Mouse (Mus musculus): ENCODE data around the gene Apobec3. TPM values are rescaled to one million over a fixed set of nuclear protein-coding genes. Genes with fewer than 3 reads are reported as not detected.

The Apobec3 gene
- polyA plus RNA-seq, 1 experiment from 2014 or later = 5.1 TPM

DNA sequence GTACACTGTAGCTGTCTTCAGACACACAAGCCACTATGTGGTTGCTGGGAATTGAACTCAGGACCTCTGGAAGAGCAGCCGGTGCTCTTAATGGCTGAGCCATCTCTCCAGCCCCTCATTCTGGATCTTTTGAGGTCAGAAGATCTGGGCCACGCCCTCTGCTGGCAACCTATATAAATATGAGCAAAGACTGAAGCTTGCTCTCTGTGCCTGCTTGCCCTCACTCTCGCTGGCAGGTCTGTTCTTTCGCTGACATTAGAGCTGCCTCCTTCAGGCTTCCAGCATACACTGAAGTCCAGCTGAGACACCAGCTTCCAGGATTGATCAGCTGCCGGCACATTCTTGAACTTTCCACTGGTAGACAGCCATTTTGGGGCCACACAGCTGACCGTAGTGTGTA is 56.2 kb downstream of the Apobec3 start:
- Histone ChIP-seq H3K27me3 (replicated peaks; ENCODE audit: control insufficient read depth, insufficient read depth, low read length) (no peaks in the 10 kb centered on the region), H3K4me3 (ENCODE audit: low read depth, low read length) (no peak overlapping the region), H3K9me3 (ENCODE audit: control insufficient read depth) (no peaks in the 10 kb centered on the region), H3K4me2 (replicated peaks; ENCODE audit: low read depth) (no peak overlapping the region), H3K9ac (ENCODE audit: low read depth, low read length) (no peak overlapping the region), H3K4me1 (replicated peaks; ENCODE audit: control insufficient read depth, insufficient read depth, low read length) (0 out of 2 replicates have a peak, but pooled peaks cover 4% of the 10 kb centered on the region), H3K36me3 (ENCODE audit: control insufficient read depth, insufficient read depth) (no peaks in the 10 kb centered on the region), H3K27ac (ENCODE audit: low read depth, low read length) (no peak overlapping the region)
- peak; percentile 35; the same call in 1 of the 2 replicates for TF ChIP-seq CTCF (IDR thresholded peaks at IDR 0.05; ENCODE audit: low read depth)
- 57% methylated on average over 6 of the region's 6 CpGs for WGBS
- ATAC-seq = no peak

DNA sequence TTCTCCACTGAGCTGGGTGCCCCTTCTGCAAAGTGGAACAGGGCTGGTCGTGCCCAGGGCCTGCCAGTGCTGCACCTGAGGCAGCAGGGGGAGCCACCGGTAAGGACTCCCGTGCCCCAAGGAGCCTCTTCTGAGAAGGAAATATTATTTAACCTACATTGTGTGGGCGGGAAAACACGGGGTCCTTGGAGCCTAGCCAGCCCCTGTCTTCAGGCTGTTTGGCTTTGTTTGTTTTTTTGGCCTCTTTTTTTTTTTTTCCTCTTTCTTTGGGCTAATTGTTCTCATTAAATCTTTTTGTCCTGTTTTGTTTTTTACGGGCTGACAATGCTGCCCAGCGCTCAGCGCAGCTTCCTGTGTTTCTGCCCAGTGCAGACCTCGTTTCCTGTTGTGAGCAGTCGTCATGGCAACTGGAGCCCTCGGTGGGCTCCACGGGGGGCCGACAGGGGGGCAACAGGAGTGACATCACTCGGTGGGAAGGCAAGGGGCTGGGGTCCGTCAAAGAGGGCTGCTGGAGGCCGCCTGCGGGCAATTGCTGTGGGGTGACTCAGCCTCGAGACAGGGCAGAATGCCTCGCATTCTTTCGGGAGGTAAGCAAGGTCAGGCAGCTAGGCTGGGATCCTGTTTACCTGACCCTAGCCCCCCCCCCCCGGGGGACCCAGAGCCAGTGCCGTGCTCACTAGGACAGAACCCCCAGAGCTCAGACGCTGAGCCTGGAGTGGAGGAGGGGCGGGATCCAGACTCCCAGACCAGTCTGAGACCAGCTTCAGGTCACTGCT is 59.0 kb downstream of the Apobec3 start:
- Histone ChIP-seq H3K4me3 (ENCODE audit: low read depth, low read length) (peak overlapping the region; percentile 25), H3K9ac (ENCODE audit: low read depth, low read length) (no peak overlapping the region; the same call in 1 of the 2 replicates), H3K4me1 (replicated peaks; ENCODE audit: control insufficient read depth, insufficient read depth, low read length) (0 out of 2 replicates have a peak, but pooled peaks cover 4% of the 10 kb centered on the region), H3K36me3 (ENCODE audit: control insufficient read depth, insufficient read depth) (no peaks in the 10 kb centered on the region), H3K4me2 (replicated peaks; ENCODE audit: low read depth) (peak overlapping the region; percentile 68), H3K9me3 (ENCODE audit: control insufficient read depth) (no peaks in the 10 kb centered on the region), H3K27me3 (replicated peaks; ENCODE audit: control insufficient read depth, insufficient read depth, low read length) (no peaks in the 10 kb centered on the region), H3K27ac (ENCODE audit: low read depth, low read length) (peak overlapping the region; percentile 21)
- peak; percentile 54 for ATAC-seq
- TF ChIP-seq CTCF (IDR thresholded peaks at IDR 0.05; ENCODE audit: low read depth) = peak; percentile 83
- 4% methylated on average over 24 of the region's 24 CpGs for WGBS

DNA sequence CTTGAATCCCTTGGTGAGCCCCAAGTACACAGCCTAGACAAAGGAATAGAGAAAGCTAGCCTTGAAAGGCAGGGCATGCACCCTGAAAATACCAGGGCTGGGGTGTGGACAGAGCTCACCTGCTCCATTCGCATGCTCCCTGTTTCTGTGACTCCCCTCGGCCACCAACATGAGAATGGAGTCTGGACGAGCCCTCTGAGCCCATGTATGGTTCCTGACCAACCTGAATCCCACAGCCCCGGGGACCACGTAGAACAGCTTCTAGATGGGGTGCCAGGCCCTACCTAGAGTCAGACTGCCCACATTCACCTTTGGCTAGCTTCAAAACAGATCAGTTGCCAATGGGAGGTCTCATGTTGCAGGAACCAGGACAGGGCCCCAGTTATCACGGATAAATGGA is 59.8 kb downstream of the Apobec3 start:
- no peaks in the 10 kb centered on the region for H3K36me3 ChIP-seq (ENCODE audit: control insufficient read depth, insufficient read depth)
- WGBS = 74% methylated on average over 6 of the region's 6 CpGs
- H3K4me2 ChIP-seq (replicated peaks; ENCODE audit: low read depth) = no peak overlapping the region
- TF ChIP-seq CTCF (IDR thresholded peaks at IDR 0.05; ENCODE audit: low read depth) = no peak
- H3K27me3 ChIP-seq (replicated peaks; ENCODE audit: control insufficient read depth, insufficient read depth, low read length) = no peaks in the 10 kb centered on the region
- H3K9me3 ChIP-seq (ENCODE audit: control insufficient read depth) = no peaks in the 10 kb centered on the region
- 0 out of 2 replicates have a peak, but pooled peaks cover 4% of the 10 kb centered on the region for H3K4me1 ChIP-seq (replicated peaks; ENCODE audit: control insufficient read depth, insufficient read depth, low read length)
- no peak overlapping the region for H3K4me3 ChIP-seq (ENCODE audit: low read depth, low read length)
- 0 out of 2 replicates have a peak overlapping the region, but pooled peaks have one; percentile 21 for H3K27ac ChIP-seq (ENCODE audit: low read depth, low read length)
- no peak overlapping the region for H3K9ac ChIP-seq (ENCODE audit: low read depth, low read length)
- ATAC-seq = no peak

DNA sequence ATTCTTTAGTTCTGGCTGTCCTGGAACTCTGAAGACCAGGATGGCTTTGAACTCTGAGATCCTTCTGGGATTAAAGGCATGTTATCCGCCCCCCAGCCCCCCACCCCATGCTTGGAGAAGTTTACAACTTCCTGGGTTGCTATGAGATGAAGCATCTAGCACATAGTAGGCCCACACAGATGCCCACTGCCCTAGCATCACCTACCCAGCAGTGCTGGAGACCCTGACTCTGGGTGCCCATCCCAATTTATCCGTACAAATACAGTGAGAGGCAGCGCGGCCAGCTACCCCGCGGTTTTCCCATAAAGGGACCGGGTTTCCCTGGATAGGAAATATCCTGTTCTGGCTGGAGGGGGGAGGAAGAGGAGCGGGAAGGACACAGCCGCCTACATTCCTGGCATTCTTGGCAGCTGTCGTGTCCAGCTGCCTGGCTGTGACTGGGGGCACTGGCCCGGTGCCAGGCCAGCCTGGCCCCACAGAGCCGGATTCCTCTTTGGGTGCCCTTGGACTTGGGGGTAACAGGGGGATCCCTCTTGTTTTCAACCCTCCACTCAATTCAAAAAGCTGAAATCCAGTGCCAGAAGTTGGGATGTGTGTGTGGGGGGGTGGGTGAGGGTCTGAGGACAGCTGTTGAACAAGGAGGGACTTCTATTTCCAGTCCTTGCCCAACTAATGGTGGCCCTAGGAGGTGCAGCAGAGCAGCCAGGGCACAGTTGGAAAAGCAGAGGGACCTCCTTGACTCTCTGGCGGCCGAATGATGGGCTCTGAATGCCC is 60.5 kb downstream of the Apobec3 start:
- Histone ChIP-seq H3K9me3 (ENCODE audit: control insufficient read depth) (no peaks in the 10 kb centered on the region), H3K4me3 (ENCODE audit: low read depth, low read length) (no peak overlapping the region), H3K4me1 (replicated peaks; ENCODE audit: control insufficient read depth, insufficient read depth, low read length) (0 out of 2 replicates have a peak, but pooled peaks cover 4% of the 10 kb centered on the region), H3K27ac (ENCODE audit: low read depth, low read length) (peak overlapping the region; percentile 41; the same call in 1 of the 2 replicates), H3K9ac (ENCODE audit: low read depth, low read length) (no peak overlapping the region), H3K4me2 (replicated peaks; ENCODE audit: low read depth) (0 out of 2 replicates have a peak overlapping the region, but pooled peaks have one; percentile 17), H3K36me3 (ENCODE audit: control insufficient read depth, insufficient read depth) (no peaks in the 10 kb centered on the region), H3K27me3 (replicated peaks; ENCODE audit: control insufficient read depth, insufficient read depth, low read length) (no peaks in the 10 kb centered on the region)
- 53% methylated on average over 14 of the region's 14 CpGs for WGBS
- no peak for TF ChIP-seq CTCF (IDR thresholded peaks at IDR 0.05; ENCODE audit: low read depth)
- ATAC-seq = no peak

DNA sequence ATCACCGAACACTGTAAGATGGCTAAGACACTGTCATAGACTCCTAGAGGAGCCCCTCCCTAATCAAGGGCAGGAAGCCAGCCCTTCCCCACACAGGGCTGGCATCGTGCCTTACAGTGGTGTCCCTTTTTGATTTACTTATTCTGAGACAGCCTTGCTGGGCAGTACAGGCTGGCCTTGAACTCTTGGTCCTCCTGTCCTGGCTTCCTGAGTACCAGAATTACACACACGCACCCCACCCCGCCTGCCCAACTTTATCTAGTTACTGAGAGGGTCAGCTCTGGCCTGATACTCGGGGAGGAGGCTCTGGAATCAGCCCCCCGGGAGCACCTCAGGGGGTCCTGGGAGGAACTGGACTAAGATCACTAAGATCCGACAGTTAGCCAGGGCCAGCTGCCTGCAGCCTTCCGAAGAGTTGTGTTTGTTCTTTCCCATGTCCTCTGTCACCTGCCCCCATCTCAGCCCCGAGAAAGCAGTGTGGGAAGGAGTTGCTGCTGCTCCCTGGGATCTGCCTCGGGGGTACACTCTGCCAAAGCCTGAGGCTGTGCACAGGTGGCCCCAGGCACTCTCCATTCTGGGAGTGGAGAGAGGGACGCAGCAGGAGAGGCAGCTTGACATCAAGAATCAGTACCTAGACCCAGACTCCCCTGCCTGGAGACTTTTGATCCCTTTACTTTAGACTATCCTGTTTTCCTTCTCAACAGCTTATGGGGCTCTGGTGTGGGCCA is 61.2 kb downstream of the Apobec3 start:
- Histone ChIP-seq H3K4me2 (replicated peaks; ENCODE audit: low read depth) (no peak overlapping the region), H3K9ac (ENCODE audit: low read depth, low read length) (no peak overlapping the region), H3K36me3 (ENCODE audit: control insufficient read depth, insufficient read depth) (no peaks in the 10 kb centered on the region), H3K4me1 (replicated peaks; ENCODE audit: control insufficient read depth, insufficient read depth, low read length) (0 out of 2 replicates have a peak, but pooled peaks cover 4% of the 10 kb centered on the region), H3K9me3 (ENCODE audit: control insufficient read depth) (no peaks in the 10 kb centered on the region), H3K27me3 (replicated peaks; ENCODE audit: control insufficient read depth, insufficient read depth, low read length) (no peaks in the 10 kb centered on the region), H3K4me3 (ENCODE audit: low read depth, low read length) (no peak overlapping the region), H3K27ac (ENCODE audit: low read depth, low read length) (peak overlapping the region; percentile 41; the same call in 1 of the 2 replicates)
- TF ChIP-seq CTCF (IDR thresholded peaks at IDR 0.05; ENCODE audit: low read depth) = no peak
- ATAC-seq = no peak
- 40% methylated on average over 11 of the region's 11 CpGs for WGBS

Data from intestine, postnatal 0 days (tissue).